Mouse (Mus musculus) layer of hippocampus, adult 8-10 months (tissue): Measurements from ENCODE around the gene Gm21981. TPM values are rescaled to one million over a fixed set of nuclear protein-coding genes. Genes with fewer than 3 reads are reported as not detected.

ENCODE experiments used
- DNase-seq, 2 experiments: peaks; one replicate each; pipeline ENCODE4 v3.0.0; 2022; ENCODE audit warnings: low spot score in 2 of 2
- total RNA-seq, 4 experiments: library from RNA; stranded (reverse); gene quantifications; 2 replicates each; pipeline ENCODE4 v1.2.4; 2022

The Gm21981 gene
- total RNA-seq = 1 to 10 TPM; 3.3 to 4.3 (median 3.6) TPM

GRCm38 (mm10) chr17:47694442-47694502, at the start of gene Gm21981:
Gm21981 (minus strand) TSS chr17:47694455.
- no peak for DNase-seq

DNA sequence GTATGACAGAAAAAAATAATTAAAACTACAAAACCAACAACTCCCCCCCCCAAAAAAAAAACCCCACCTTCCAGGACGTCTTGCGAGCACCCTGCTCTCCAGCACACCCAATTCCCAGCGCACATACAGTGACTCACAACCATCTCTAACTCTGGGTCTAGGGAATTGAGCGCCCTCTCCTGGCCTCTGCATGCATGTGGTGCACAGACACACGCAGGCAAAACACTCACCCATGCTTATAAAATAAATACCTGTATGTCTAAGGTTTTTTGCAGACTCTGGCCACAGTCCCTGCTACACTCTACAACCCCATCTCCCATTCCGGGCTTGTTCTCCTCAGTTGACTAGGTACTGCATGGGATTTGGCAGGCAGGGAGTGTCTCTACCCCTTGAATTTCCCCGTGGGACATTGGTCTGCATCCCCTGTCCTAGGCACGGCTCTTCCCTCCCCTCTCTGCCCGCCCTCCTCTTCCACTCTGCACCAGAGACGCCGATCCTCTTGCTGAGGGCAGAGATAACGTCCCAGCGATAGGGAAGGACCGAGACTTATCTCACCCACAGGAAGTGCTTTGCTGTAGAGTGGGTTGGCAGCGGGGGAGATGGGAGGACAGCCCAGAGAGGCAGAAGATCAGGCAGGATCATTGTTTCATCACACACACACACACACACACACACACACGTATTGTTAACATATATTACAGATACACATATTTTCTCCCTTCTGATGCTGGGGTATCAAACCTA, 48.9 kb upstream of the Gm21981 start:
- no peak for DNase-seq

GRCm38 (mm10) chr17:47740186-47740585, 45.9 kb upstream of the Gm21981 start:
- DNase-seq = no peak

GRCm38 (mm10) chr17:47738879-47739798, 44.9 kb upstream of the Gm21981 start:
- no peak for DNase-seq

DNA sequence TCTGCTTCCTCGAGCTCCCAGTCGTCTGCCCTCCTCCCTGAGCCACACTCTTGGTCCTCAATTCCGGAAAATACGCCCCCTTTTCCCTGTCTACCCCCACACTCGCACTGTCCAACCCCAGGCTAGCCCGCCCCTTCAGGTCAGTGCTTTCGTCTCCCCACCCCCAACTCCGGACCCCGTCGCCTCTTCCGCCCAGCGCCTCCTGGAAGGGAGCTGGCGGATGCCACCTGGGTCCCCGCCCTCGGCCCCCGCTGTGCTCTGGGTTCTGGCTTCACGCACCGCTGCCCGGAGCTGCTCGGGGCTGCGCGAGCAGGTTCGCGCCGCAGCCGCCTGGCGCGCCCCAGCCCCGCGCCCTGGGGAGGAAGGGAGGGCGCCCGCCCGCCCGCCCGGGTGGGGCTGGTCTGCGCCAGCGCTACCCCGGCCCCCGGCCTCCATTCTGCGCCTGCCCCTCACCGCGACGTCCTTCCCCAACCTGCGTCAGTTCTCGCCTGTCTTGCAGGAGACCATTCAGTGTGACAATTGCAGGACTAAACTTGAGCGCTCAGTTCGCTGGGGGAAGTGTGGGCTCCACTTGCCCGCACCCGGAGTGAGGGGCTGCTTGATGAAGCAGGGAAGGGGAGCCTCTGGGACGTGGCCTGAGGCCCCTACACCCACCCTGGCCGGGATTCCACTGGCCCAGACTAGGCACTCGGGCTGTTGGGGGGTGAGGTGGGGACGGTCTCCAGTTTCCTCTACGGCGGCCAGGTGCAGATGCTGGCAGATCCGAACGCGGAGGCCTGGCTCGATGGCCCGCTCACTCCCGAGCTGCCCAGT, 44.0 kb upstream of the Gm21981 start:
- DNase-seq = no peak

GRCm38 (mm10) chr17:47737271-47738065, 43.2 kb upstream of the Gm21981 start:
- DNase-seq = peak; percentile 74 to 82

GRCm38 (mm10) chr17:47736856-47737255, 42.6 kb upstream of the Gm21981 start, which contains the start of gene Tfeb:
Tfeb (plus strand) TSS chr17:47737030.
- peak; percentile 91 to 97 for DNase-seq

DNA sequence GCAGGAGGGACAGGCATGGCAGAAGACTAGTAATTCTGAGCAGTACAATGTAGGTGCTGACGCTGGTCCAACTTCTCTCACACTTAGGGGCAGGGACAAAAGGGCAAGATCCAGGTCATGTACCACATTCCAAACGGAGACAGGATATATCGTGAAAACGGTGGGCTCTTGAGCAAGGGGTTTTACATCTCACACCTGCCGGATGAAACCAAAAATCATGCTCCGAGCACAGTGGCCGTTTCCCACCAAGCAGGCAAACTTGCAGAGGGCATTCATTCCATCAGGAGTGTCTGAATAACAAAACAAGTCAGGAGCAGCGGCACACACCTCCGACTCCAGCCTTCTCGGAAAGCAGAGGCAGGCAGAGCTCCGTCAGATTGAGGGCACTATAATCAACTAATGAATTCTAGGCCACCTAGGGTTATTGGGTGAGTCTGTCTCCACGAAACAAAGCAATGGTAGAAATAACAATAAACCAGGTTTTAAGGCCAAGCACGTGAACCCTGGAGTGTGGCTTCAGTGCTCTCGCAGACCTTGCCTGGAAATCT, 41.4 kb upstream of the Gm21981 start:
- no peak for DNase-seq

DNA sequence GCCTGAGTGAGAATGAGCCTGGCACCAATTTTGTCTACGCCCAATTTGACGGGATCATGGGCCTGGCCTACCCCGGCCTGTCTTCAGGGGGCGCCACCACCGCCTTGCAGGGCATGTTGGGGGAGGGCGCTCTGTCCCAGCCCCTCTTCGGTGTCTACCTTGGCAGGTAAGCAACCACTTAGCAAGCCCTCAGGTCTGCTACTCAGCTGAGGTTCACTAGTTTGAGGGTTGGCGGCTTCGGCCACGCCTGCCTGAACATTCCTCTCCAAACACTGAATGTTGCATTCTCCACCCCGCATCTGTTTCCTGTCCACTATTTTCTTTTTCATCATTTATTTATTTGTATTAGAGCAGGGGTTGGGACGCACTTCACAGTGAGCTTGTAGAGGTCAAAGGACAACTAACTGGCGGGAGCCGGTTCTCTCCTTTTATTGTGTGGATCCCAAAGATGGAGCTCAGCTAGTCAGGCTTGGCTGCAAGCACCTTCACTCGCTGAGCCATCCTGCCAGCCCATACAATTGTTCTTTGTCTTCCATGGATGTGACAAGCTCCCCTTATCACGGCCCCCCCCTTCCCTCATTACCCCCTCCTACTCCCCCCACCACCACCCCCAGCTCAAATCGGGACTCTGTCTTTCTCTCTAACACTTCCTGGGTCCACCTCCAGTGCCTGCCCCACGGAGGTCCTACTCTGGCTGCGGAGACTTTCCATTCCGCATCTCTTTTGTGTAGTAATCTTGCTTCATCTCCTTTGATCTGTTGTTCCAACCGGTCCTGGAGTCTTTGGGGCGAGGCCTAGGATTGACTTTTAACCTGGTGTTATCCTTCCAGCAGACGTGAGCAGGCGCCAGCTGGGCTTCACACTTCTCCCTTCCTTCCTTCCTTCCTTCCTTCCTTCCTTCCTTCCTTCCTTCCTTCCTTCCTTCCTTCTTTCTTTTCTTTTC, 36.6 kb upstream of the Gm21981 start:
- DNase-seq = no peak

- DNase-seq = no peak
These were observed 32.3 kb upstream of the Gm21981 start, which contains the start of gene Pgc for GRCm38 (mm10) chr17:47726566-47726965. Pgc (plus strand) TSS chr17:47726842.

DNA sequence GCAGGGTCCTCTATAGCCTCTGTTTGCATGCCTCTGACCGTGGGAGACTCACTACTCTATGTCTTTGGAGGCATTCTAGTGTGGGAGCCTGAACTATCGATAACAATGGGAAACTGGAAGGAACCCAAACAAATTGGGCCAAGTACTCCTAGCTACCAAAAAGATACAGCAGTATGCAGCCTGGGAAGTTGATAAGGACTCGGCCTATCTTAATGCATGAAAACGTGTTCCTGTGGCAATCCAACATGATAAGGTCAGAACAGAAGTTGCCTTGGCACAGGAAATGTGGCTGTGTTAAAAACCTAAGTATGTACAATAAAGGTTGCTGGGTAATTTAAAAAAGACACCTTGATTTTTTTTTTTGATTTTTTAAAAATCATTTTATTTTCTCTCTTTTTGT, 26.9 kb upstream of the Gm21981 start:
- DNase-seq = no peak

DNA sequence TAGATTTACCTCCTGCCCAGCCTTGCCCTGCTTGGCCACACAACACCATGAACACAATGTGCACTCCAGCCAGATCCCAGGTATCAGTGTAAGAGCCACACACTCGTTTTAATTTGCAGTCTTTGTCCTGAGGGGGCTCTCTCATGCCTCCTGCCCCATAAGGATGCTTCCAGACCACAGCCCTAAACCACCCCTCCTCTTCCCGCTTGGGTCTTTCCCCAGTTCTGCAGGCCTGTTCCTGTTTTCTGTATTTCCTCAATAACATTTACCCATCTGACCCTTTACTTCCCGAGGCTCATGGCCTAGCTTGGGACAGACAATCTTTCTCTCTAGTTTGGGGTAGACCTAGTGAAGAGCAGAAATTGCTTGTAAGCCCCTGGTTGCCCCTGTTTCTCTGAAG, 20.8 kb upstream of the Gm21981 start:
- DNase-seq = no peak

GRCm38 (mm10) chr17:47712889-47713571, 18.8 kb upstream of the Gm21981 start:
- no peak for DNase-seq

DNA sequence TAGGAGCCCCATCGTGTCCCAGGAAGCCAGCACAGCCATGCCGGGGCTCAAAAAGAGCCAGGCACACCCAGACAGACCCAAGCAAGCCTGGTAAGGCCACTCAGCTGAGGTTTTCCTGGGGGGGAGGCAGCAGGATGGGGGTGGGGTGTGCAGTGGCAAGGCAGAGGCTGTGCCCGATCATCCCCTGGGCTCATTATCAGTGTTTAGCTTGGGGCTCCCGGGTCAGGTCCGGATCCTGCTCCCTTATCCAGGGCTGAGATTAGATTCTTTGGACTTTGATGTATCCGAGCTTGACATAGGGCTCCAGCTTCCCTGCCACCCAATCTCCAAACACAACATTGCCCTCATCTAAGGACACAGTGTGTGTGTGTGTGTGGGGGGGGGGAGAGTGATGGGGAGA, 17.6 kb upstream of the Gm21981 start:
- no peak for DNase-seq

GRCm38 (mm10) chr17:47710036-47710435, 15.8 kb upstream of the Gm21981 start:
- DNase-seq = no peak

GRCm38 (mm10) chr17:47708972-47709371, 14.7 kb upstream of the Gm21981 start:
- no peak for DNase-seq

DNA sequence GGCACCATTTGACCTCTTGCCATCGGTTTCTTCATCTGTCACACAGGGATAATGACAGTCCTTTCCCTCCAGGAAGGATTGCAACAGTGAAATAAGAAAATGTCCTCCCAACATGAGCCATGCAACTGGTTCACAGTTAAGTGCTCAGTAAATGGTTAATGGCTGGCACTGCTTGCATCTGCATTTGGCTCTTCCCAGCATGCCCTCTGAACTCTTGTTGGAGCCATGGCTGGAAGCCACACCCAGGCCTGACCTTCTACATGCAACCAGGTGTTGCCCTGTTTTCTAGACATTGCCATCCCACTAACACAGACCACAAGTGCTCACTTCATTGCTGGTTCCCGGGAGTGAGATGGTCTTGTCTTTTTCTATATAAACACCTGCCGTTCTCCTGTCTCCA, 13.7 kb upstream of the Gm21981 start:
- DNase-seq = no peak

DNA sequence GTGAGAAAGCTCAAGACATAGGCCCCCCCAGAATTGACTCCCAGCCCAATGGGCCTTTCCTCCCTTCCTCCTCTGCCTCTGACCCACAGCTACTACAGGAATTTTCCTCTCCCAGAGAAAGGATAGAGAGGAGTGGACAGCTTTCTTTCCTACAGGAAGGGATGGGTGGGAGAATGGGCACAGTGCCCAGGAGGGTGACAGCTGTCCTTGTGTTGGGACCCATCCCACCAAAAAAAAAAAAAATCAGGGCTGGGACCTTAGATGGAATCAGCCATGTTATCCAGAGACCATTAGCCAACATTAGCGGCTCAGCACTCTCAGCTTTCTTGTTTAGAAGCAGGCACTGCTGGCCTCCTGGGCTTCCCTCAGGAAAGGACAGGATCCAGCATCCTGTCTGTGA, 11.9 kb upstream of the Gm21981 start:
- DNase-seq = no peak

DNA sequence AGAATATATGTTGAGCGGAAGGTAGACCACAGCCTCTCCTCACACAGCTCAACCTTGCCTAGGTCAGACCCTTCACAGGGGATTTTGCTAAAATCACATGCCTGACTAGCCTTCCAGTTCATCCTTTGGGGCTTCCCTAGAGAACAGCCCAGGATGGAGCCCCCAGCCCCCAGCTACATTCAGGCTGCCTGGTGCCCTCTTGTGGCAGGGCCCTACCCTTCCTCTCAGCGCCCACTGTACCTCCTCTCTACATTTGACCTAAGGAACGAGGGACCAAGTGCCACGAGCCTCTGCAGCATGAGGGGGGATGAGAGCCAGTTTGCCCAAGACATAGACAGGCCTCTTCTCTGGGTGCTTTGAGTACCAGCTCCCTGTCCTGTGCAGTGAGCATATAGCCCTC, 10.4 kb upstream of the Gm21981 start:
- DNase-seq = no peak
